Mouse (Mus musculus): ENCODE measurements around the gene Actr1b. TPM values are rescaled to one million over a fixed set of nuclear protein-coding genes. Genes with fewer than 3 reads are reported as not detected.
"Not testable (repeated sequence)": the region's sequence is repeated elsewhere in the genome, so short reads cannot be mapped to it uniquely, and the experiment has no call there.

Gene Actr1b
- polyA plus RNA-seq, 1 experiment from 2014 or later = 90.3 TPM

GRCm38 (mm10) chr1:36694871-36695270 lies 19.4 kb downstream of the Actr1b start:
- no peak overlapping the region for H3K4me3 ChIP-seq (replicated peaks)
- no peak overlapping the region for H3K4me2 ChIP-seq (replicated peaks)
- peaks cover 17% of the 10 kb centered on the region for H3K36me3 ChIP-seq
- no peaks in the 10 kb centered on the region for H3K27me3 ChIP-seq (replicated peaks)
- no peak overlapping the region for H3K27ac ChIP-seq
- no peak for ATAC-seq
- H3K9ac ChIP-seq = no peak overlapping the region
- peaks cover 4% of the 10 kb centered on the region; the same call in 1 of the 2 replicates for H3K4me1 ChIP-seq (replicated peaks)
- no peaks in the 10 kb centered on the region for H3K9me3 ChIP-seq
- WGBS = 85% methylated on average over 6 of the region's 6 CpGs

GRCm38 (mm10) chr1:36691271-36692155 lies 22.7 kb downstream of the Actr1b start, which contains the start of gene Cox5b:
Cox5b (plus strand) TSS chr1:36691449.
- Histone ChIP-seq H3K4me1 (replicated peaks) (peaks cover 4% of the 10 kb centered on the region; the same call in 1 of the 2 replicates), H3K4me3 (replicated peaks) (peak within 1 kb of the TSS; percentile 48), H3K9ac (peak within 1 kb of the TSS; percentile 59), H3K27ac (no peak within 1 kb of the TSS), H3K4me2 (replicated peaks) (peak within 1 kb of the TSS; percentile 74), H3K27me3 (replicated peaks) (no peaks in the 10 kb centered on the region), H3K9me3 (no peaks in the 10 kb centered on the region), H3K36me3 (peaks cover 10% of the 10 kb centered on the region)
- peak; percentile 97 for ATAC-seq
- under 1% methylated on average over 68 of the region's 68 CpGs for WGBS

- H3K36me3 ChIP-seq = peaks cover 10% of the 10 kb centered on the region
- H3K27ac ChIP-seq = no peak overlapping the region
- no peaks in the 10 kb centered on the region for H3K9me3 ChIP-seq
- WGBS = 63% methylated on average over 11 of the region's 11 CpGs
- ATAC-seq = no peak; the same call in 1 of the 2 replicates
- peak overlapping the region; percentile 48 for H3K4me3 ChIP-seq (replicated peaks)
- H3K4me1 ChIP-seq (replicated peaks) = peaks cover 4% of the 10 kb centered on the region; the same call in 1 of the 2 replicates
- no peaks in the 10 kb centered on the region for H3K27me3 ChIP-seq (replicated peaks)
- H3K9ac ChIP-seq = peak overlapping the region; percentile 9; the same call in 1 of the 2 replicates
- H3K4me2 ChIP-seq (replicated peaks) = peak overlapping the region; percentile 74
Observed at GRCm38 (mm10) chr1:36690671-36691235, 23.5 kb downstream of the Actr1b start.

- Histone ChIP-seq H3K36me3 (no peaks in the 10 kb centered on the region), H3K4me1 (replicated peaks) (no peaks in the 10 kb centered on the region; the same call in 1 of the 2 replicates), H3K9me3 (no peaks in the 10 kb centered on the region), H3K27ac (no peak overlapping the region), H3K27me3 (replicated peaks) (no peaks in the 10 kb centered on the region), H3K9ac (no peak overlapping the region), H3K4me3 (replicated peaks) (no peak overlapping the region), H3K4me2 (replicated peaks) (no peak overlapping the region)
- peak; percentile 85 for ATAC-seq
- 11% methylated on average over 13 of the region's 13 CpGs for WGBS
Observed at GRCm38 (mm10) chr1:36683810-36684467, 30.3 kb downstream of the Actr1b start.

GRCm38 (mm10) chr1:36682620-36683355 lies 31.4 kb downstream of the Actr1b start, which contains the start of gene Fam178b:
Fam178b (minus strand) TSS chr1:36683183.
- Histone ChIP-seq H3K27me3 (replicated peaks) (no peaks in the 10 kb centered on the region), H3K36me3 (no peaks in the 10 kb centered on the region), H3K9ac (no peak within 1 kb of the TSS), H3K4me3 (replicated peaks) (no peak within 1 kb of the TSS), H3K9me3 (no peaks in the 10 kb centered on the region), H3K27ac (0 out of 2 replicates have a peak within 1 kb of the TSS, but pooled peaks have one; percentile 13), H3K4me1 (replicated peaks) (no peaks in the 10 kb centered on the region; the same call in 1 of the 2 replicates), H3K4me2 (replicated peaks) (no peak within 1 kb of the TSS)
- no peak for ATAC-seq
- 93% methylated on average over 39 of the region's 39 CpGs for WGBS

- Histone ChIP-seq H3K27ac (no peak overlapping the region), H3K9me3 (no peaks in the 10 kb centered on the region), H3K27me3 (replicated peaks) (no peaks in the 10 kb centered on the region), H3K4me3 (replicated peaks) (no peak overlapping the region), H3K4me2 (replicated peaks) (no peak overlapping the region), H3K4me1 (replicated peaks) (no peaks in the 10 kb centered on the region; the same call in 1 of the 2 replicates), H3K9ac (no peak overlapping the region), H3K36me3 (no peaks in the 10 kb centered on the region)
- no peak for ATAC-seq
- 78% methylated on average over 7 of the region's 7 CpGs for WGBS
Observed at GRCm38 (mm10) chr1:36680893-36681292, 33.3 kb downstream of the Actr1b start.

GRCm38 (mm10) chr1:36674936-36675335 lies 39.3 kb downstream of the Actr1b start:
- Histone ChIP-seq H3K27ac (no peak overlapping the region), H3K36me3 (no peaks in the 10 kb centered on the region), H3K4me2 (replicated peaks) (no peak overlapping the region), H3K9me3 (no peaks in the 10 kb centered on the region), H3K27me3 (replicated peaks) (no peaks in the 10 kb centered on the region), H3K4me1 (replicated peaks) (no peaks in the 10 kb centered on the region), H3K9ac (no peak overlapping the region), H3K4me3 (replicated peaks) (no peak overlapping the region)
- WGBS = 37% methylated on average over 3 of the region's 3 CpGs
- no peak for ATAC-seq

- Histone ChIP-seq H3K27ac (no peak overlapping the region), H3K4me3 (replicated peaks) (no peak overlapping the region), H3K9me3 (no peaks in the 10 kb centered on the region), H3K27me3 (replicated peaks) (no peaks in the 10 kb centered on the region), H3K36me3 (no peaks in the 10 kb centered on the region), H3K9ac (no peak overlapping the region), H3K4me2 (replicated peaks) (no peak overlapping the region), H3K4me1 (replicated peaks) (no peaks in the 10 kb centered on the region)
- ATAC-seq = no peak
- WGBS = 41% methylated on average over 16 of the region's 16 CpGs
Observed at GRCm38 (mm10) chr1:36672648-36673350, 41.4 kb downstream of the Actr1b start.

GRCm38 (mm10) chr1:36671260-36671659 lies 43.0 kb downstream of the Actr1b start:
- Histone ChIP-seq H3K9me3 (no peaks in the 10 kb centered on the region), H3K27me3 (replicated peaks) (no peaks in the 10 kb centered on the region), H3K4me2 (replicated peaks) (no peak overlapping the region), H3K27ac (no peak overlapping the region), H3K4me1 (replicated peaks) (no peaks in the 10 kb centered on the region), H3K4me3 (replicated peaks) (no peak overlapping the region), H3K36me3 (no peaks in the 10 kb centered on the region), H3K9ac (no peak overlapping the region)
- no peak for ATAC-seq
- WGBS = 91% methylated on average over 10 of the region's 10 CpGs

- ATAC-seq = no peak
- H3K27ac ChIP-seq = no peak overlapping the region
- no peak overlapping the region for H3K9ac ChIP-seq
- no peak overlapping the region for H3K4me2 ChIP-seq (replicated peaks)
- H3K27me3 ChIP-seq (replicated peaks) = no peaks in the 10 kb centered on the region
- H3K4me3 ChIP-seq (replicated peaks) = no peak overlapping the region
- H3K36me3 ChIP-seq = no peaks in the 10 kb centered on the region
- 0 out of 2 replicates have a peak, but pooled peaks cover 2% of the 10 kb centered on the region for H3K4me1 ChIP-seq (replicated peaks)
- no peaks in the 10 kb centered on the region for H3K9me3 ChIP-seq
- 58% methylated on average over 4 of the region's 4 CpGs for WGBS
Observed at GRCm38 (mm10) chr1:36670256-36670655, 44.0 kb downstream of the Actr1b start.

GRCm38 (mm10) chr1:36668007-36668406 lies 46.2 kb downstream of the Actr1b start:
- H3K27me3 ChIP-seq (replicated peaks); H3K9me3 ChIP-seq; H3K4me3 ChIP-seq (replicated peaks); H3K27ac ChIP-seq; H3K4me1 ChIP-seq (replicated peaks); H3K4me2 ChIP-seq (replicated peaks); ATAC-seq; H3K9ac ChIP-seq; H3K36me3 ChIP-seq: not testable (repeated sequence)
- WGBS = 69% methylated on average over 4 of the region's 4 CpGs
